Mouse (Mus musculus) urinary bladder, postnatal 36 days (tissue): ENCODE results near the gene Fam227a.
A peak's percentile ranks its signal among the peaks of the same experiment; 100 is the strongest.

ENCODE experiments used
- DNase-seq, 2 experiments: peaks; one replicate each; pipeline ENCODE4 v3.0.0; 2022; ENCODE audit warnings: low spot score in 2 of 2, mixed read lengths in 1 of 2

Gene Fam227a

GRCm38 (mm10) chr15:79658531-79659375, at the start of gene Fam227a, which contains the start of gene Cby1:
Gene Fam227a, minus strand, starts transcription at chr15:79658956.
Gene Cby1, plus strand, starts transcription at chr15:79659199.
- peak; percentile 95 for DNase-seq

DNA sequence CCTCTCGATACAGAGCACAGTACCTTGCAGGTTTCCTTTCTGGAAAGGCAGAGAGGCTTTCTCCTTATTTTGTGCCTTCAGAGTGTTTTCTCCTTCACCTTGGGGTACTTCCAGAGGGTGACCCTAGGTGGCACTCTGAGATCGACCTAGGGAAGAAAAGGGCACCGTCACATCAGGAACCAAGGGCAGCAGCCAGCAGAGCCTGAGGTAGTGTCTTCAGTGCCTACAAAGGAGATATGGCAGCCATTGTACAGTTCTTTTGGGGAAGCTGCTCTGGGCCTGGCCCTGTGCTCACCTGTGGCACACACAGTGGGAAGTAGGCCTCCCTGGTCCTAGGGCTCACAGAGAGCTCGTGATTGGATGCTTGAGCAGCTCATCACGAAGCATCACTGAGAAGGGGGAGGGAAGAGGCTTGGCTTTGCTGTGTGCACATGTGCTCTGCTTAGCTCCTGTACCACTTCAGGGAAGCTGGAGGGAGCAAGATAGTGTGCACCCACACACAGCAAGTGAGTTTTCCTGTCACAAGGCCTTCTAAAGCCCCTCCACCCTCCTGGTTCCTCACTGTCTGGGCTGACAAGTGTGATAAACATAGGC, 49.6 kb upstream of the Fam227a start:
- DNase-seq: no peak

DNA sequence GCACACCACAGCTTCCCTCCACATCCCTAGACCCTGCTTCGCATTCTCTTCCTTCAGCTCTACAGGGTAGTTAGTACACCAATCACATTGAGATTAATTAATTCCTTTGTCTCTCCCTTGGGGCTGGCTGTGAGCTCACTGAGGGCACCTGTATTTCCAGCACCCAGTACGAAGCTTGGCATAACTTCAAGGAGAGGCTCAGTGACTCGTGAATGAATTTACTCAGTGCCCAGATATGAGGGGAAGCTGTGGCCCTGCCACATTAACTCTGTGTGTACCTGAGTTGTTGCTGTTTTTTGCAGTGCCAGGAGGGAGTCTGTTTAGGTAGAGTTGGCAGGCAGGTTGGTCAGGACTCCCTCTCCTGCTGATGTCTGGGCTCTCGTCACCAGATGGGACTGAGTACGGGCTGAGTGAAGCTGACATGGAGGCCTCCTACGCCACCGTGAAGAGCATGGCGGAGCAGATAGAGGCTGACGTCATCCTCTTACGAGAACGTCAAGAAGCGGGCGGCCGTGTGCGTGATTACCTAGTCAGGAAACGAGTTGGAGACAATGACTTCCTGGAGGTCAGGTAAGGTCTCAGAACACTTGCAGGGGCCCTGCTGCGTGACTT, 48.0 kb upstream of the Fam227a start:
- DNase-seq: no peak

- no peak for DNase-seq
Measured at GRCm38 (mm10) chr15:79697558-79698187, 38.9 kb upstream of the Fam227a start.

DNA sequence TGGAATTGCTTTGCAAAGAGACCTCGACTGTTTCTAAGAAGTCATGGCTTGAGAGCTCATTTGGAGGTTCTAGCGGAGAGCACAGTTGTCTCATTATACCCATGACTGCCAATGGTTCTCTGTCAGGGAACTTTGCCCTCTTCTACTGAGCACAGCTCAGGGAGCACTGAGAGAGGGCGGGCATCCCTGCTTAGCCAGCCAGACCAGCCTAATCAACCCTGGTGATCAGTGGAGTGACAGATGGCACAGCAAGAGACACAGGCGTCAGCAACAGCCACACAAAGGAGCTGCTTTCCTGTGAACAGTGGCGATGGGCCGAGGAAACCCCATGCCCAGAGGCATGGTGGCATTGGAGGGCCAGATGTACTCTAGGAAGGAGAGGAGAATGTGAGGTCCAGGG, 38.3 kb upstream of the Fam227a start:
- no peak for DNase-seq

GRCm38 (mm10) chr15:79696508-79696907, 37.8 kb upstream of the Fam227a start:
- no peak for DNase-seq

GRCm38 (mm10) chr15:79695516-79695915, 36.8 kb upstream of the Fam227a start:
- no peak for DNase-seq

DNA sequence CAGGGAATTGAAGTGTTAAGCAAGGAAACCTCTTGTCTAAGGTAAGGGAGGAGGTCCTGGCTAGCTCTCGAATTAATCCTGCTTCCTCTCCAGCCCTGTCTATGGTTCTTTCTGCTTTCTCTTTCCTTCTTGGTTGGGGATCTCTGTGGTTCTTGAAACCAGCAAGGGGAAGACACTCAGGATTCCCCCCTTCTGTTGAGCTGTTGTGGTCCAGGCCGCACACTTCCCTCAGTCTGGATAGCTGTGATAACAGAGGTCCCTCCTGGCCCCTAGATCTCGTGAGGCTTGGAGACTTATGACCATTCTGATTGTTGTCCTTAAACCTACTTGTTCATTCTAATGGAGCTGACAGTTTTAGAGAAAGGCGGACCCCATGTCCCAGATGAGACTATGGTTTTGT, 35.8 kb upstream of the Fam227a start:
- no peak for DNase-seq

GRCm38 (mm10) chr15:79693740-79694139, 35.0 kb upstream of the Fam227a start:
- DNase-seq: no peak

GRCm38 (mm10) chr15:79692334-79692733, 33.6 kb upstream of the Fam227a start:
- no peak for DNase-seq

- no peak for DNase-seq
Measured at GRCm38 (mm10) chr15:79691023-79691508, 32.3 kb upstream of the Fam227a start.

- DNase-seq: peak; percentile 93 to 97
Measured at GRCm38 (mm10) chr15:79690426-79691022, 31.8 kb upstream of the Fam227a start, which contains the start of gene Gtpbp1. Gene Gtpbp1, plus strand, starts transcription at chr15:79690845.

DNA sequence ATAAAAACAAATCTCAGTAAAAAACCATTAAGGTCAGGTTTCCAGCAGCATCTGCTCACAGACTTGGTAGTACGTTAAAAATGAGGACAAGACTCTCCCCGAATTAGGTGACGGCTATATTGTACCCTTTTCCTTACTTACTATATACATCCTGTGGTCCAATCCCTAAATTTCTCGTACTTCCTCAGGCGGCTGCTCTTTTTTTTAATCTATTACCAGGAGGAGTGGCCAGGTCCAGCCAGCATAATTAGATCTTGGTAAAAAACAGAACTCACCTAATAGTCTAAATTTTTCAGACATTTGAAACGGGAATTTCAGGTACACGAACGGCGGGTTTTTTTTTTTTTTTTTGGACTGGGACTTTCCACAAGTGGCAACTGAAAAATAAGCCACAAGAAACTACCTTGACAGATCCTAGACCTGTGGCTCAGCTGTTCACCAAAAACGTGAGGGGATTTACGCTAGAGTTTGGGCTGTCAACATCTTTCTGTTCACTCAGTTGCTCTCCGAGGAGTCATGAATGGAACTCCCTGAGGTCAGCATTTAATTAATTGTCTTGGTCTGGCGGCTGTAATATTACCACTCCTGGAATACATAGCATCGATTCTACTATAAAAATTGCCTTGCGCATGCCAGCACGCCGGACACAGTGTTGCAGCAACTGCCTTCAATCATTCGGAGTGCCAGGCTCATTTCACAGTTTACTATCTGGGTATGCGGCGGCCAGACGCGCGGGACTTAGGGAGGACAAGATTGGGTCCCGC, 31.1 kb upstream of the Fam227a start:
- no peak for DNase-seq

- DNase-seq: no peak
Measured at GRCm38 (mm10) chr15:79688268-79688956, 29.7 kb upstream of the Fam227a start.

DNA sequence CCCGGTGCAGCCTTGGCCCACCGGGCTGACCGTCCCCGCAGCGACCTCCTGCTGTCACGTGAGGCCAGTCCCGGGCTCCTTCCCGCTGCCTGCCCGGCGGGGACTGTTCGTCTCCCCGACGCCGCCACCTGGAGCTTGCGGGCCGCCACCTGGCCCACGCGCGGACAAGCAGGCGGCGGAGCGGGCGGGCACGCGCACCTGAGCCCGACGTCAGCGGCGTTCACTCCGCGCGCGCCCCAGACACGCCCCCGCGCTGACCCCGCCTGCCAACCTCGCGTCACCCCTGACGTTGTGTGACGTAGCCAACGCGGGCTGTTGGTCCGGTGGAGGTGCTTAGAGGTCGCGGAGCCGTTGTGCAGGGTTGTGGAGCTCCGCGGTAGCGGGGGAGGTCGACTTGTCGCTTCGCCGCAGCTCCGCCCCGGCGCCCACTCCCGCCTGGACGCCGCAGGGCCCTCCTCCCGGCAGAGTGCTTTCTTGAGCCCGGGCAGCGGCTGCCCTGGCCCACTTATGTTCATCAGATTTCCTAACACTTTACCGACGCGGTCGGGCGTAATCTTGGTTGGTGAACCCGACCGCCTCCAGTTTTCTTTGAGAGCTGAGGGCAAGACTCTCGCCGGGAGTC, 29.0 kb upstream of the Fam227a start, which contains the start of gene Josd1:
TSS of gene Josd1 (minus strand) at position 274 of the 622 bp plus-strand sequence.
- peak; percentile 97 to 98 for DNase-seq

- no peak for DNase-seq
Measured at GRCm38 (mm10) chr15:79687175-79687574, 28.4 kb upstream of the Fam227a start.

- no peak for DNase-seq
Measured at GRCm38 (mm10) chr15:79686046-79686869, 27.5 kb upstream of the Fam227a start.

- DNase-seq: no peak
Measured at GRCm38 (mm10) chr15:79685141-79685641, 26.4 kb upstream of the Fam227a start.

- no peak for DNase-seq
Measured at GRCm38 (mm10) chr15:79684616-79685015, 25.9 kb upstream of the Fam227a start.
